Mouse (Mus musculus): Measurements from ENCODE around the gene 2200002D01Rik. TPM values are rescaled to one million over a fixed set of nuclear protein-coding genes. Genes with fewer than 3 reads are reported as not detected.
A peak's percentile ranks its signal among the peaks of the same experiment; 100 is the strongest.
"Not testable (repeated sequence)": the region's sequence is repeated elsewhere in the genome, so short reads cannot be mapped to it uniquely, and the experiment has no call there.

Gene 2200002D01Rik
- polyA plus RNA-seq, 1 experiment from 2014 or later = 1.5 TPM

GRCm38 (mm10) chr7:29230560-29230959 lies 17.7 kb downstream of the 2200002D01Rik start:
- Histone ChIP-seq H3K4me1 (peaks cover 9% of the 10 kb centered on the region), H3K27ac (no peak overlapping the region), H3K36me3 (replicated peaks) (no peaks in the 10 kb centered on the region), H3K9ac (no peak overlapping the region), H3K4me3 (no peak overlapping the region), H3K27me3 (replicated peaks) (peaks cover 44% of the 10 kb centered on the region), H3K4me2 (no peak overlapping the region), H3K9me3 (no peaks in the 10 kb centered on the region)
- 15% methylated on average over 3 of the region's 3 CpGs for whole genome bisulfite sequencing
- no peak for ATAC-seq (replicated peaks)

- no peak overlapping the region for H3K4me2 ChIP-seq
- H3K27me3 ChIP-seq (replicated peaks) = peaks cover 33% of the 10 kb centered on the region
- no peak for ATAC-seq (replicated peaks)
- no peaks in the 10 kb centered on the region for H3K36me3 ChIP-seq (replicated peaks)
- no peaks in the 10 kb centered on the region for H3K9me3 ChIP-seq
- H3K9ac ChIP-seq = no peak overlapping the region
- H3K4me3 ChIP-seq = no peak overlapping the region
- H3K27ac ChIP-seq = no peak overlapping the region
- 77% methylated on average over 4 of the region's 4 CpGs for WGBS
- peaks cover 20% of the 10 kb centered on the region for H3K4me1 ChIP-seq
These were observed 20.1 kb downstream of the 2200002D01Rik start for GRCm38 (mm10) chr7:29228202-29228601.

DNA sequence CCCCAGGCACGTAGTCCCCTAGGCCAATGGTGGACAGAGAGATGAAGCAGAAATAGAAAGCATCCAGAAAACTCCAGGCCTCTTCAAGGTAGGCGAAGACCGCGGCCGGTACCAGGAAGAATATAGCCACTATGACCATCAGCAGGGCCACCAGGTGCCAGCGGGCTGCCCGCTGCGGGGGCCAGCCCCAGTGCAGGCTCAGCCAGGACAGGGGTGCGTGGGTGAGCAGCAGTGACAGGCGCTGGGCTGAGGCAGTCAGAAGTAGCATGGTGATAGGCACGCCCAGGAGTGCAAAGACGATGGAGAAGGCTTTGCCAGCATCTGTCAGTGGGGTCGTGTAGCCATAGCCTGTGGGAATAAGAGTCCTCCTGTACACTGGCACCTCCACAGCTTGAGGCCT lies 22.7 kb downstream of the 2200002D01Rik start:
- Histone ChIP-seq H3K36me3 (replicated peaks) (no peaks in the 10 kb centered on the region), H3K4me2 (peak overlapping the region; percentile 45), H3K27ac (no peak overlapping the region), H3K4me3 (no peak overlapping the region), H3K4me1 (peaks cover 12% of the 10 kb centered on the region), H3K27me3 (replicated peaks) (peaks cover 11% of the 10 kb centered on the region; the same call in 1 of the 2 replicates), H3K9ac (no peak overlapping the region; the same call in 1 of the 2 replicates), H3K9me3 (no peaks in the 10 kb centered on the region)
- peak; percentile 49 for ATAC-seq (replicated peaks)
- WGBS = 69% methylated on average over 13 of the region's 13 CpGs

DNA sequence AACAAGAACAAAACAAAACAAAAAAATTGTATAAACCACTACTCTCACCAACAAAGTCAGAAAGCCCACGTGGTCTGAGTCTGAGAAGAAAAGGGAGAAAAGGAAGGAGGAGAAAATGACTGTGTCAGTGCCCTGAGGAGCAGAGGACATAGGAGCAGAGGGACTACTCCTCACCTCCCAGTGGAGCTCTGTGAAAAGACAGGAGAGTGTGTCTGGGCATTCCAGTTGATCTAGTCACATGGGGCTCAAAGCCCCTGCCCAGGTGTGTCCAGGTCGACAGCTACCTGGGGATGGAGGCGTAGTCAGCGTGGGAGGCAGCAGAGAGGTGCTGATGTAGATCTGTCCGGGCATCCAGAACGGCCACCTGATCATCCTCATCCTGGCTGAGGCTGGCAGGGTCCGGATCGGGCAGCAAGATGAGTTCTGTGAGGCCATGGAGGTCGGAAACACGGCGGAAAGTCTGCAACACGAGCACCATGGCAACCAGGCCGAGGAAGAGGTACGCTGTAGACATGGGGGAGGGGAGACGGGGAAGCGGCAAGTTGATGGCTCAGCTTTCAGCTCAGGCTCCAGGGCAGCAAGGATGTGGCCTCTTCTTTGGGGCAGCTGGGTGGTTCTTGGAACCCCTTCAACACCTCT lies 23.4 kb downstream of the 2200002D01Rik start:
- Histone ChIP-seq H3K9me3 (no peaks in the 10 kb centered on the region), H3K36me3 (replicated peaks) (no peaks in the 10 kb centered on the region), H3K27ac (0 out of 2 replicates have a peak overlapping the region, but pooled peaks have one; percentile 51), H3K4me3 (peak overlapping the region; percentile 17), H3K4me1 (peaks cover 12% of the 10 kb centered on the region), H3K27me3 (replicated peaks) (peaks cover 5% of the 10 kb centered on the region; the same call in 1 of the 2 replicates), H3K4me2 (peak overlapping the region; percentile 45), H3K9ac (peak overlapping the region; percentile 23; the same call in 1 of the 2 replicates)
- ATAC-seq (replicated peaks) = peak; percentile 78
- WGBS = 9% methylated on average over 16 of the region's 16 CpGs

DNA sequence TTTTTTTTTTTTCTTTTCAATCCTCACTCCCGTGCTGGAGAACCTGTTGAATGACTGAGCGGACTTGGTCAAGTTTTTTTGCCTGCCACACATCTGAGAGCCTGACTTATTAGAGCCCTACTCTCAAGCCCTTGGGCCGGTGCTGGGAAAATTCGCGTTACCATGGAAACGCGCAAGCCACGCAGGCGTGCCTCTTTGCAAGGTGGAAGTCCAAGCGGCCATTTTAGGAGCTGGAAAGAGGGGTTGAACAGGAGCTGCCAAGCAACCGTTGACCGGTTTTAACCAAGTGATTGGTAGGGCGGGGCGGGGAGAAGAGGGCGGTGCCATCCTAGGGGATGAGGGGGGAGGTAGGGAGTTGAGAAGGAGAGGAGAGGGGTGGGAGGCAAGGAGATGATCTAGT lies 33.4 kb downstream of the 2200002D01Rik start:
- no peaks in the 10 kb centered on the region for H3K9me3 ChIP-seq
- peaks cover 7% of the 10 kb centered on the region; the same call in 1 of the 2 replicates for H3K27me3 ChIP-seq (replicated peaks)
- ATAC-seq (replicated peaks) = no peak
- peaks cover 16% of the 10 kb centered on the region for H3K4me1 ChIP-seq
- no peaks in the 10 kb centered on the region for H3K36me3 ChIP-seq (replicated peaks)
- WGBS = 44% methylated on average over 15 of the region's 15 CpGs
- H3K4me2 ChIP-seq = no peak overlapping the region
- H3K4me3 ChIP-seq = no peak overlapping the region
- H3K27ac ChIP-seq = no peak overlapping the region
- no peak overlapping the region for H3K9ac ChIP-seq

GRCm38 (mm10) chr7:29214236-29214635 lies 34.0 kb downstream of the 2200002D01Rik start:
- peak overlapping the region; percentile 53 for H3K4me2 ChIP-seq
- H3K4me3 ChIP-seq = no peak overlapping the region
- H3K9me3 ChIP-seq = no peaks in the 10 kb centered on the region
- 58% methylated on average over 2 of the region's 2 CpGs for WGBS
- H3K9ac ChIP-seq = no peak overlapping the region
- 0 out of 2 replicates have a peak overlapping the region, but pooled peaks have one; percentile 65 for H3K27ac ChIP-seq
- H3K36me3 ChIP-seq (replicated peaks) = no peaks in the 10 kb centered on the region
- peaks cover 7% of the 10 kb centered on the region; the same call in 1 of the 2 replicates for H3K27me3 ChIP-seq (replicated peaks)
- no peak for ATAC-seq (replicated peaks)
- H3K4me1 ChIP-seq = peaks cover 16% of the 10 kb centered on the region

- peak within 1 kb of the TSS; percentile 53 for H3K4me2 ChIP-seq
- no peaks in the 10 kb centered on the region for H3K36me3 ChIP-seq (replicated peaks)
- peak within 1 kb of the TSS; percentile 65 for H3K27ac ChIP-seq
- H3K4me3 ChIP-seq = peak within 1 kb of the TSS; percentile 33
- H3K9me3 ChIP-seq = no peaks in the 10 kb centered on the region
- H3K9ac ChIP-seq = no peak within 1 kb of the TSS
- peaks cover 7% of the 10 kb centered on the region; the same call in 1 of the 2 replicates for H3K27me3 ChIP-seq (replicated peaks)
- WGBS = 2% methylated on average over 20 of the region's 20 CpGs
- peak; percentile 88 for ATAC-seq (replicated peaks)
- H3K4me1 ChIP-seq = peaks cover 16% of the 10 kb centered on the region
These were observed 34.6 kb downstream of the 2200002D01Rik start, which contains the start of gene Catsperg1 for GRCm38 (mm10) chr7:29213675-29214082. Gene Catsperg1 (minus strand): TSS chr7:29214035.

DNA sequence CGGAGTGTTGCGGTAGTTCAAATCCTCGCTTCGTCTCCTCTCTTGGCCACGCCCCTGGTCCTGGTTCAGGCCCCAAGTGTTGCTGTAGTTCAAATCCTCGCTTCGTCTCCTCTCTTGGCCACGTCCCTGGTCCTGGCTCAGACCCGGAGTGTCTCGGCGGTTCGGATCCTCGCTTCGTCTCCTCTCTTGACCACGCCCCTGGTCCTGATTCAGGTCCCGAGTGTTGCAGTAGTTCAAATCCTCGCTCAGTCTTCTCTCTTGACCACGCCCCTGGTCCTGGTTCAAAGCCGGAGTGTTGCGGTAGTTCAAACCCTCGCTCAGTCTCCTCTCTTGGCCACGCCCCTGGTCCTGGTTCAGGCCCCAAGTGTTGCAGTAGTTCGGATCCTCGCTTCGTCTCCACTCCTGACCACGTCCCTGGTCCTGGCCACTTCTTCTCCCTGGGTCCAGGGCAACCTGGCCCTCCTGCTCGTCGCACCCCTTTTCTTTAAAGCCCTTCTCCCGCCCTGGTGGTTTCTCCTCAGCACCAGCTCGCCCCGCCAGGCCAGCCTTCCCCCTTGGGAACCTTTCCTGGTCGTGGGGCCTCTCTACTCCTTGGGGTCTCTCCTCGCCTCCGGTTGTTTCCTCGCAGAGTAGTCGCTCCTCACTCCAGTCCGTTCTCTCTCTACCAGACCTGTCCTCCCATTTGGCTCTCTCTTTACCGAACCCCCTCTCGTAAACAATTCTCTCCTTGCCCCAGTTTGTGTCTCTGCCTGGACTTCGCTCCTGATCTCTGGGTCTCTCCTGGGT lies 35.3 kb downstream of the 2200002D01Rik start:
- 17% methylated on average over 40 of the region's 40 CpGs for WGBS
- Histone ChIP-seq H3K4me1 (peaks cover 16% of the 10 kb centered on the region), H3K27ac (peak overlapping the region; percentile 65; the same call in 1 of the 2 replicates), H3K4me2 (peak overlapping the region; percentile 53), H3K4me3 (peak overlapping the region; percentile 33)
- ATAC-seq (replicated peaks) = peak; percentile 37; the same call in 1 of the 2 replicates
- not testable (repeated sequence) for H3K9ac ChIP-seq; H3K27me3 ChIP-seq (replicated peaks); H3K36me3 ChIP-seq (replicated peaks); H3K9me3 ChIP-seq

GRCm38 (mm10) chr7:29212199-29212765 lies 36.0 kb downstream of the 2200002D01Rik start:
- no peaks in the 10 kb centered on the region for H3K9me3 ChIP-seq
- H3K27me3 ChIP-seq (replicated peaks) = peaks cover 7% of the 10 kb centered on the region; the same call in 1 of the 2 replicates
- H3K4me2 ChIP-seq = peak overlapping the region; percentile 53
- peaks cover 16% of the 10 kb centered on the region for H3K4me1 ChIP-seq
- no peak overlapping the region for H3K27ac ChIP-seq
- WGBS = 14% methylated on average over 26 of the region's 26 CpGs
- ATAC-seq (replicated peaks) = no peak
- H3K9ac ChIP-seq = no peak overlapping the region
- H3K36me3 ChIP-seq (replicated peaks) = no peaks in the 10 kb centered on the region
- H3K4me3 ChIP-seq = no peak overlapping the region

GRCm38 (mm10) chr7:29211415-29212198 lies 36.7 kb downstream of the 2200002D01Rik start:
- Histone ChIP-seq H3K4me2 (peak overlapping the region; percentile 46), H3K9ac (peak overlapping the region; percentile 10; the same call in 1 of the 2 replicates), H3K9me3 (no peaks in the 10 kb centered on the region), H3K4me3 (peak overlapping the region; percentile 33), H3K27ac (no peak overlapping the region), H3K27me3 (replicated peaks) (peaks cover 7% of the 10 kb centered on the region; the same call in 1 of the 2 replicates), H3K36me3 (replicated peaks) (no peaks in the 10 kb centered on the region), H3K4me1 (peaks cover 16% of the 10 kb centered on the region)
- WGBS = 5% methylated on average over 34 of the region's 34 CpGs
- ATAC-seq (replicated peaks) = peak; percentile 31; the same call in 1 of the 2 replicates

GRCm38 (mm10) chr7:29211013-29211412 lies 37.3 kb downstream of the 2200002D01Rik start:
- not testable (repeated sequence) for H3K27me3 ChIP-seq (replicated peaks); H3K27ac ChIP-seq; H3K9ac ChIP-seq; H3K9me3 ChIP-seq; H3K36me3 ChIP-seq (replicated peaks); ATAC-seq (replicated peaks)
- peak overlapping the region; percentile 33 for H3K4me3 ChIP-seq
- peak overlapping the region; percentile 46 for H3K4me2 ChIP-seq
- peaks cover 16% of the 10 kb centered on the region for H3K4me1 ChIP-seq
- WGBS = 27% methylated on average over 15 of the region's 15 CpGs

Data from midbrain, embryonic 15.5 days (tissue).